Mouse (Mus musculus) heart, postnatal 4 days (tissue): ENCODE measurements around the gene Tgfbi. TPM values are rescaled to one million over a fixed set of nuclear protein-coding genes. Genes with fewer than 3 reads are reported as not detected.

Source experiments
- DNase-seq: peaks from one replicate; pipeline ENCODE4 v3.0.0; 2021
- total RNA-seq, 2 experiments: library from RNA; stranded (reverse); gene quantifications; 2 replicates each; pipeline ENCODE4 v1.2.3; 2021

Gene Tgfbi
- total RNA-seq, 2 experiments from 2014 or later, result 20.0 to 24.1 TPM

DNA sequence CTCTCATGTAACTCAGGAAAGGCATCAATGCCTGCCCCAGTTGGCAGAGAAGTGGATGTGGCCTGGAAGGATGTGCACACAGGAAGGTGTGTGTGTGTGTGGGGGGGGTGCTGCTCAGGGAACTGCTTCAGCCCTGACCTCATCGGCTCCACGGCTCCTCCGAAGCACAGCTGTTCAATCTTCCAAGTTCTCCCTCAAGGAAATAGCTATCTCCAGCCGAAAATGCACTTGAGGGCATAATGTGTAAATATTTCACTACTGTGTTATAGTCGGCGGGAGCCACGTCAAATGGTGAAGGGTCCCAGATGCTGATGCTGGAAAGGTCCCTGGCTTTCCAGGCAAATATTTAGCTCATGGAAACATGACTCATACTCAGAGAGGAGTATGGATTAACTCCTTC lies 25.6 kb downstream of the Tgfbi start:
- peak; percentile 62 for DNase-seq

GRCm38 (mm10) chr13:56637027-56637426 lies 27.7 kb downstream of the Tgfbi start:
- DNase-seq, result no peak

- DNase-seq, result peak; percentile 57
Measured at GRCm38 (mm10) chr13:56641746-56642145, 32.4 kb downstream of the Tgfbi start.

DNA sequence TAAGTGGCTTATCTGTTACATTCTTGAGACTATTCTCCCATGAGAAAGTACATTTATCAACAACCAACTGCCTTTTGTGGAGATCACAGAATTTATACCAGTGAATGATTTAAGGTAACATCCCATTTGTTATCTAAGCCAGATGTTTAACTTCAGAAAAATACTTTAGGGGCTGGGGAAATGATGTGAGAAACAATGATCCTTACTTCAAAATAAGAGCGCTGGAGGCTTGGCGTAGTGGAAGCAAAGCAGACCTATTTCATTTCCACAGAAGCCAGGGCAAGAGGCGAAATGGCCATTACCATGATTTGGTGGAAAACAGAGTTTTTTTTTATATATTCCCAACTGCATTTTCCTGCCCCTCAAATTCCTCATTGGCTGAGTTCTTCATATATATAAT lies 34.7 kb downstream of the Tgfbi start:
- DNase-seq, result no peak

GRCm38 (mm10) chr13:56645744-56646143 lies 36.4 kb downstream of the Tgfbi start:
- no peak for DNase-seq

GRCm38 (mm10) chr13:56647597-56648405 lies 38.5 kb downstream of the Tgfbi start:
- peak; percentile 74 for DNase-seq

DNA sequence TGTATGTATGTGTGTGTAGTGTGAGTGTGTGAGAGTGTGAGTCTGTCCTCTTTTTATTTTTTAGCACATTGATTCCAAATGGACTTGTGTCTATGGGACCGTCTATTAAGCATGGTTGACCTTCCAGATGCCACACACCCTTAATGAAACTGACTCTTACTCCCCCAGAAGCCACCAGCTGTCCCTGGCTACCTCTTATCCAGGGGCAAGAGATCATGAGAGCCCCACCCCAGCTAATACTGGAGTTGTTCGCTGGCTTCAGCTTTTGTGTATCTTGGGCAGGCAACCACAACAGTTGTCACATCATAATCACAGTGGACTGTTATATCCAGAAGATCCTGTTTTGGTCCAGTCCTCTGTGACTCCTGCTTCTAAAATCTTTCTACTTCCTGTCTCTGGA lies 40.7 kb downstream of the Tgfbi start:
- no peak for DNase-seq

- DNase-seq, result no peak
Measured at GRCm38 (mm10) chr13:56652381-56652780, 43.1 kb downstream of the Tgfbi start.

DNA sequence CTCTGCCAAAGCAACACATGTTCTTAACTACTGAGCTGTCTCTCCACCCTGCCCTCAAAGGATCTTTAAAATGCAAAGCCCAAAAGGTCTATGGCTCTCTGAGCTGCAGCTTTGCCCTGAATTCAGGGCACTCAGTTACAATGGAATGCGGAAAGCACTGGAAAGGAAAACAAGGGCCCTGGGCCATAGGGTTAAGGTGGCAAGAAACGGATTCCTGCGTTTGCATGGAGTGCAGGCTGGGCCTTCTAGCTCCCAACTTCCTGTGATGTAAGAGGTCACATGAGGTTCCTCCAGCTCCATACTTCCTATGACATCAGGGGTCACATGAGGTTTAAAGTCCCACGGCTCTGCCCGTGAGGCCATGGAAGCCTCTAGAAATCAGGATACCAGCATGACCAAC lies 44.9 kb downstream of the Tgfbi start:
- no peak for DNase-seq

- DNase-seq, result peak; percentile 89
Measured at GRCm38 (mm10) chr13:56657946-56658512, 48.7 kb downstream of the Tgfbi start.

GRCm38 (mm10) chr13:56658931-56659330 lies 49.6 kb downstream of the Tgfbi start:
- no peak for DNase-seq

GRCm38 (mm10) chr13:56661914-56662621 lies 52.7 kb downstream of the Tgfbi start:
- peak; percentile 40 for DNase-seq

GRCm38 (mm10) chr13:56664256-56665170 lies 55.2 kb downstream of the Tgfbi start:
- no peak for DNase-seq

DNA sequence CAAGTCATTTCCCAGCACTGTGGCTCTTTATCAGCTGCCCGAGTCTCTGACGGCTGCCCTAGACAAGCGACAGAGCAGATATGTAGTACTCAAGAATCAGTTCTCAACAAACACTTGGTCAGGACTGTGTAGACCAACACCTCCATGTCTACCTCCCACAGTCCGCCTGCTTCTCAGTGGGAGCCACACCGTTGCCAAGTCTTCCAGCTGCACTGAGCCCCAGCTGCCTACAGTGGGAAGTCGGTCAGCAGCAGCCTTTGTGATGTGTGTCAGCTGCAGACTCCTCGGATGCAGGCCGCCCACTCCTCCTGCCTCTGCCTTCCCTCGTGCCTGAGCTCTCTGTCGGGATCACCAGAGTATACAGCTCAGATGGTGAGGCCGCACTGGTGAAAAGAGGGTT lies 61.9 kb downstream of the Tgfbi start:
- peak; percentile 38 for DNase-seq

DNA sequence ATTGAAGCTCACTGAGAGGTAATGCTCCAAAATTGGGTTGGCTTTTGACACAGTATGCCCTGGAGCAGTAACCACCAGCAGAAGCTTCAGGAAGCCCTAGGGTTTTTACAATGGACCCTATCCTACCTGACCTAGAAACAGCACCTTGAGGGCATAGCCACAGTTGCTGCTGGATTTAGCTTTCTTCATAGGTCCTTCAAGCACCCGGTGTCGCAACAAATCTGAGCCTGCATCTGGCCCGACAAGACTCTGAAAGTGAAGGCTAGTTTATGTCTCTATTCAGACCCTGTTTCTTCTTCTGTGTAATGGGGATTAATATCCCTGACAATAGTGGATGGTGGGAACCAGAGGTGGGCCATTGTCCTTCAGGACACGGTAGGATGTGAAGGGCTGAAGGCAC lies 68.4 kb downstream of the Tgfbi start:
- DNase-seq, result no peak

DNA sequence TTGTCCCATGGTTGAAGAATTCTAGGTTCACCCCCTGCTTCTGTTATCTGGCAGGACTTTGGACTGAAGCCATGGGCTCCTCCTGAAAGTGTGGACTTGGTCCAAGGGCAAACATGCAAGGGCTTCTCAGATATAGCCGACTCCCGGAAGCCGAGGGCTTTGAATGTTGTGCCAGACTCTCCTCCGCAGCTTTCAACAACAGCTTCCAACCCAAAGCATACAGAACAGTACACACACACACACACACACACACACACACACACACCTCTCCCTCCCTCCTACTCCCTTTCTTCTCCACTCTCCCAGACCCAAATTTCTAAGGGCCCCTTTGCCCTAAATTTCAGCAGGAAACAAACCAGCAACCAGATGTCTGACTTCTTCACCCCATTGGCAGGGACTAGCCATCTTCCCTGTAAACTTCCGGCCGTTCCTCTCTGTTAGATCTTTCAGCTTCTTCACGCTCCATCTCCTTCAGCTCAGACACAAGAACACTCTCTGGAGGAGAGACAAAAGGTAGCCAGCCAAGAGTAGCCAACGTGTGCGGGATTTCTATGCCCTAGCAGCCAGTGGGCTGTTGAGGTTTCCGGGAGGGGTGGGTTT lies 69.0 kb downstream of the Tgfbi start:
- DNase-seq, result peak; percentile 75

DNA sequence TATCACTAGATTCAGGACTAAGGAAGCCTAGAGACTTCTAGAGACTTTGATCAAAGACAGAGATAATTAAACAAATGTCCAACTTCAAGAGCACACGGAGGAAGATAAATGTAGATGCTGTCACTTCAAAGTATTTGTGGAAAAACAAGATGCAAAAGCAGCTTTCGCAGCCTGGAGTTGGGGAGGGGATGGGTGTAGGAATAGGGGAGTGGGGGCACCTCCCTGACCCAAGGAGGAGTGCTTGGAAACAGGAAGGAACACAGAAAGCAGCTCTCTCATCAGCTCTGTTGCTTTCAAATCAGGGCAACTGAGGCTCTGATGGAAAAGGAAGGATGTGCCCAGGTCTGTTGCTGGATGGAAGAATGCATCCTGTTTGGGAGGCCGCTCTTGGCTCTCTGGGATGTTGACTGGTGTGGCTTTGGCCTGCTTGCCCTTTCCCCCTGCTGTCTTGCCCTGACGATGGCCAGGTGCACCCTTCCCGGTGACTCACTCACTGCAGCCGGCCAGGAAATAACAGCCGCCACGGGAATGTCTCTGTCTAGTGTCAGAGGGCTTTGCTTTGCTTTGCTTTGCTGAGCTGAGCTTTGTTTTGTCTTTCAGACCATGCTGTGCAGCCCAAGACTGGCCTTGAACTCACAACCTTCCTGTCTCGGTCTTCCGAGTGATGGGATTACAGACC lies 69.6 kb downstream of the Tgfbi start:
- DNase-seq, result peak; percentile 44

DNA sequence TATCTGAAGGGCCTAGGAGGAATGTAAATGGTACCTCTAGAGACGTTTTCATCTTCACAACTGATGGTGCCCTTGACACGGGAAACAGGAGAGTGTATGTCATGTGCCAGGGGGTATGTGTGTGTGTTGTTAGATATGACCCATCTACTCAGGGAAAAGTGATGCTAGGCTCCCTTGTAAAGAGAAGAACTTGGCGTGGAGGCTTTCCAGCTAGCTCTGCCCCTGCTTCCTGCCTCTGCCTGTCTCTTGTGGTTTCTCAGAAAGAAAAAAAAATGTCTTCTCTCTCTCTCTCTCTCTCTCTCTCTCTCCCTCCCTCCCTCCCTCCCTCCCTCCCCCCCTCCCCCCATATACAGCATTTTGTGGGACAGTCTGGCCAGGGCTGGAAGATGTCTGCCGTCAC lies 72.6 kb downstream of the Tgfbi start:
- no peak for DNase-seq

DNA sequence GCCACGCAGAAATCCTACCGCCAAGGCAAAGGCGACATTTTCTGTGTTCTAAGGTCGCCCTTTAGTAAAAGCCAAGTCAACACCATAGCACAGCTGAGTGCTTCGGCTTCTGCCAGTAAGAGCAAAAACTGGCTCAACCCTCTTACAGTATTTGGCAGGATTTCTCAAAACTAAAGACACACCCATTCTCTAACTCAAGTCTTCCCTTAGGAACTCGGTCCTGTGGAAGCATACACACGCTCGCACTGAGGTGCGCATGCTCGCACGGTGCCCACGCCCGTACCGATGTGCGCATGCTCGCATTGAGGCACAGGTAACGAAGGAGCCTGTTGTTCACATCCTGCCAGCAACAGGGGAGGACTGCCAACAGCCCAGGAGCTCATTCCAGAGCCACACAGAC lies 73.0 kb downstream of the Tgfbi start:
- peak; percentile 40 for DNase-seq

- DNase-seq, result no peak
Measured at GRCm38 (mm10) chr13:56683306-56683705, 74.0 kb downstream of the Tgfbi start.
